In genomic region chr5:28459456-28460225, GRCm38 (mm10) we compare ENCODE assay signal across 10 mouse cellular contexts. TPM values are rescaled to one million over a fixed set of nuclear protein-coding genes. Genes with fewer than 3 reads are reported as not detected.
DNase-seq lines count a peak whose midpoint lies in the region; ATAC-seq lines count a peak whose summit lies in the region.
"Had no signal": no experiment of that assay in that cellular context is flagged by ENCODE, and none has a peak within 500 bp of the region (broad histone marks: within the 10 kb centered on the region; RNA-seq: fewer than 3 reads in every experiment).

No protein-coding gene starts in this region.

- no peak overlapping the region for H3K9ac ChIP-seq in kidney, embryonic 14.5 days (ENCODE audit: low read depth, low read length)
- H3K9ac ChIP-seq in hindbrain, embryonic 12.5 days: no peak overlapping the region
- peak overlapping the region; percentile 51 for H3K9ac ChIP-seq in stomach, embryonic 16.5 days (ENCODE audit: low read length)
- H3K9ac ChIP-seq: liver, embryonic 14.5 days had no signal

- H3K36me3 ChIP-seq in kidney, embryonic 14.5 days (ENCODE audit: control insufficient read depth, insufficient read depth, low read length): no peaks in the 10 kb centered on the region
- no peaks in the 10 kb centered on the region for H3K36me3 ChIP-seq in hindbrain, embryonic 12.5 days
- H3K36me3 ChIP-seq in stomach, embryonic 16.5 days (ENCODE audit: control insufficient read depth, insufficient read depth, low read length): no peaks in the 10 kb centered on the region

- peaks cover 11% of the 10 kb centered on the region for H3K4me1 ChIP-seq in kidney, embryonic 14.5 days (ENCODE audit: control insufficient read depth, insufficient read depth, low read length)
- H3K4me1 ChIP-seq in hindbrain, embryonic 12.5 days: peaks cover 56% of the 10 kb centered on the region
- peaks cover 23% of the 10 kb centered on the region for H3K4me1 ChIP-seq in stomach, embryonic 16.5 days (ENCODE audit: control insufficient read depth, insufficient read depth, low read length)

- H3K27me3 ChIP-seq in kidney, embryonic 14.5 days (ENCODE audit: control insufficient read depth, insufficient read depth, low read length): peaks cover 92% of the 10 kb centered on the region
- H3K27me3 ChIP-seq in hindbrain, embryonic 12.5 days: peaks cover 87% of the 10 kb centered on the region
- peaks cover 87% of the 10 kb centered on the region for H3K27me3 ChIP-seq in stomach, embryonic 16.5 days (ENCODE audit: control insufficient read depth, insufficient read depth, low read length)

- no peak overlapping the region for H3K27ac ChIP-seq in kidney, embryonic 14.5 days (ENCODE audit: low read depth, low read length)
- H3K27ac ChIP-seq in hindbrain, embryonic 12.5 days: no peak overlapping the region
- H3K27ac ChIP-seq in stomach, embryonic 16.5 days (ENCODE audit: low read length): peak overlapping the region; percentile 76
- H3K27ac ChIP-seq: liver, embryonic 14.5 days had no signal

- DNase-seq in kidney, postnatal 10 days: no peak
- DNase-seq in lung, postnatal 10 days: peak; percentile 60
- DNase-seq in cerebellum, postnatal 4 days (ENCODE audit: low spot score in 2 of 2): no peak
- no peak for DNase-seq in kidney, postnatal 4 days
- DNase-seq: right cerebral cortex, postnatal 14 days had no signal

- H3K9me3 ChIP-seq in kidney, embryonic 14.5 days (ENCODE audit: control insufficient read depth, low read length): no peaks in the 10 kb centered on the region
- no peaks in the 10 kb centered on the region for H3K9me3 ChIP-seq in hindbrain, embryonic 12.5 days (replicated peaks)
- H3K9me3 ChIP-seq in stomach, embryonic 16.5 days (replicated peaks; ENCODE audit: control insufficient read depth, low read length): no peaks in the 10 kb centered on the region

- no peak overlapping the region; the same call in 1 of the 2 replicates for H3K4me2 ChIP-seq in kidney, embryonic 14.5 days (replicated peaks; ENCODE audit: low read depth, low read length)
- H3K4me2 ChIP-seq in hindbrain, embryonic 12.5 days (replicated peaks): peak overlapping the region; percentile 77
- peak overlapping the region; percentile 52 for H3K4me2 ChIP-seq in stomach, embryonic 16.5 days (ENCODE audit: low read depth, low read length)

- 2% methylated on average over 41 of the region's 41 CpGs for WGBS in kidney, embryonic 14.5 days
- 1% methylated on average over 41 of the region's 41 CpGs for WGBS in hindbrain, embryonic 12.5 days
- 3% methylated on average over 41 of the region's 41 CpGs for WGBS in stomach, embryonic 16.5 days

- peak overlapping the region; percentile 37; the same call in 1 of the 2 replicates for H3K4me3 ChIP-seq in kidney, embryonic 14.5 days (ENCODE audit: low read length)
- peak overlapping the region; percentile 43; the same call in 1 of the 2 replicates for H3K4me3 ChIP-seq in hindbrain, embryonic 12.5 days
- H3K4me3 ChIP-seq in stomach, embryonic 16.5 days (replicated peaks; ENCODE audit: low read length): peak overlapping the region; percentile 39

- ATAC-seq in kidney, embryonic 14.5 days (ENCODE audit: low FRiP score, low TSS enrichment): no peak
- ATAC-seq in hindbrain, embryonic 12.5 days (ENCODE audit: low FRiP score): peak; percentile 63
- ATAC-seq in stomach, embryonic 16.5 days (ENCODE audit: insufficient read depth, low FRiP score): no peak
- no peak for ATAC-seq in CD4-positive, CD25-positive, alpha-beta regulatory T cell, adult 4 months

RNA-seq across cellular contexts. Expression of gene Shh, which starts 7.4 kb away (rescaled TPM):
- polyA plus RNA-seq in kidney, embryonic 14.5 days (2014; fragmentation: Nextera tagmentation; extraction: Ambion mirVana): 0.50 and 0.99 TPM in 2 replicates
- polyA plus RNA-seq in hindbrain, embryonic 12.5 days (2016; fragmentation: Nextera tagmentation; extraction: Ambion mirVana): 4.7 and 5.6 TPM in 2 replicates
- 3.4 and 4.1 TPM in 2 replicates for polyA plus RNA-seq in stomach, embryonic 16.5 days (2015; fragmentation: Nextera tagmentation; extraction: Ambion mirVana)
- not detected for polyA plus RNA-seq in CD4-positive, CD25-positive, alpha-beta regulatory T cell, adult 4 months (2017; shearing (Covaris generic))
